Mouse (Mus musculus) embryonic facial prominence, embryonic 14.5 days (tissue): ENCODE data around the gene Snd1. TPM values are rescaled to one million over a fixed set of nuclear protein-coding genes. Genes with fewer than 3 reads are reported as not detected.
"Not testable (repeated sequence)": the region's sequence is repeated elsewhere in the genome, so short reads cannot be mapped to it uniquely, and the experiment has no call there.

Experiments used
- ATAC-seq: fragments of 200-750 bp; cut with Nextera tagmentation; 2 replicates; pipeline ENCODE4 v1.8.0; 2017; ENCODE audit warnings: low read depth, moderate number of reproducible peaks, moderate TSS enrichment
- DNase-seq: peaks from one replicate; pipeline ENCODE4 v3.0.0-alpha.2; 2015; ENCODE audit warnings: low spot score
- H3K27ac ChIP-seq: fragments of 300-500 bp; sonication (generic); replicated peaks from 2 replicates; pipeline ENCODE4 v1.5.1; 2014; ENCODE audit warnings: low read depth, mild to moderate bottlenecking, low read length, moderate library complexity
- H3K27me3 ChIP-seq: fragments of 300-500 bp; sonication (generic); replicated peaks from 2 replicates; pipeline ENCODE4 v1.6.1; 2014; ENCODE audit warnings: low read length; ENCODE audit not compliant: control insufficient read depth, insufficient read depth
- H3K36me3 ChIP-seq: fragments of 300-500 bp; sonication (generic); 2 replicates; pipeline ENCODE4 v1.6.1; 2014; ENCODE audit warnings: low read length, mixed read lengths; ENCODE audit not compliant: control insufficient read depth, insufficient read depth
- H3K4me1 ChIP-seq: fragments of 300-500 bp; sonication (generic); 2 replicates; pipeline ENCODE4 v1.6.1; 2014; ENCODE audit warnings: antibody characterized with exemption, low read length; ENCODE audit not compliant: control insufficient read depth, insufficient read depth
- H3K4me2 ChIP-seq: fragments of 300-500 bp; sonication (generic); 2 replicates; pipeline ENCODE4 v1.6.1; 2014; ENCODE audit warnings: low read depth, mild to moderate bottlenecking, low read length, moderate library complexity, mixed read lengths
- H3K4me3 ChIP-seq: fragments of 300-500 bp; sonication (generic); 2 replicates; pipeline ENCODE4 v1.5.1; 2014; ENCODE audit warnings: low read depth, mild to moderate bottlenecking, low read length
- H3K9ac ChIP-seq: fragments of 300-500 bp; sonication (generic); 2 replicates; pipeline ENCODE4 v1.6.1; 2014; ENCODE audit warnings: low read depth, mild to moderate bottlenecking, low read length, moderate library complexity, mixed read lengths
- H3K9me3 ChIP-seq: fragments of 300-500 bp; sonication (generic); 2 replicates; pipeline ENCODE4 v1.6.1; 2016; ENCODE audit warnings: low read length; ENCODE audit not compliant: control insufficient read depth
- WGBS: fragments of 180-500 bp; shearing (Covaris S2); extraction: QIAGEN DNeasy Blood & Tissue Kit; methylation state at CpG from one replicate; pipeline ENCODE4 v1.1.7; 2014; 5-methylcytosine and 5-hydroxymethylcytosine counted together
- polyA plus RNA-seq: library from polyadenylated mRNA; unstranded; fragments of >200 nt; fragmentation: Nextera tagmentation; extraction: Ambion mirVana; gene quantifications from 2 replicates; pipeline ENCODE4 v1.2.1, GENCODE M21; 2014

Snd1 gene
- polyA plus RNA-seq, 1 experiment from 2014 or later, result 111 TPM

- peaks cover 67% of the 10 kb centered on the region for H3K36me3 ChIP-seq
- ATAC-seq, result no peak
- no peaks in the 10 kb centered on the region for H3K9me3 ChIP-seq
- no peak overlapping the region for H3K9ac ChIP-seq
- no peak overlapping the region for H3K27ac ChIP-seq
- DNase-seq, result no peak
- no peaks in the 10 kb centered on the region for H3K27me3 ChIP-seq
- no peak overlapping the region for H3K4me2 ChIP-seq
- no peaks in the 10 kb centered on the region for H3K4me1 ChIP-seq
- WGBS, result 96% methylated on average over 1 of the region's 1 CpGs
- H3K4me3 ChIP-seq, result no peak overlapping the region
These were observed 42.1 kb downstream of the Snd1 start for GRCm38 (mm10) chr6:28517050-28517449.

DNA sequence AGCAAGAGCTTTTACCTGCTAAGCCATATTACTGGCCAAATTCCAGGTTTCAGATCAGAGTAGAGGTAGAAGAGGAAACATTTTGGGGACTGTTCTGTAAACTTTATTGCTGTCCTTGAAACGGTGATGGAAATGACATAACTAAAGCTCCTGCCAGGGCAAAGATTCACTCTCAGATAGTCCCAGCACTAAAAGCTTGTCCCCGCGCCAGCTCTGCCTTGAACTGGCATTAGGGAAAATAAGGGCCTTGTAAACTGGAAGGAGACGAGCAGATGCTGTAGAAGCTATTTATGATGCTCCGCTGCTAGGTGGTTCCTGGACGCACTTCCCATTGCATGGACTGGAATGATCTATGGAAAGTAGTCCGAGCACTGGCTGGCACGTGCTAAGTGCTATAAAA lies 44.5 kb downstream of the Snd1 start:
- DNase-seq, result no peak
- Histone ChIP-seq H3K9ac (no peak overlapping the region), H3K4me3 (no peak overlapping the region), H3K4me2 (no peak overlapping the region), H3K9me3 (no peaks in the 10 kb centered on the region), H3K27me3 (no peaks in the 10 kb centered on the region), H3K4me1 (no peaks in the 10 kb centered on the region), H3K36me3 (peaks cover 68% of the 10 kb centered on the region), H3K27ac (no peak overlapping the region)
- WGBS, result 97% methylated on average over 8 of the region's 8 CpGs
- no peak for ATAC-seq

- H3K4me3 ChIP-seq, H3K27me3 ChIP-seq, DNase-seq, H3K9me3 ChIP-seq, H3K27ac ChIP-seq, H3K9ac ChIP-seq, H3K4me1 ChIP-seq, ATAC-seq, H3K4me2 ChIP-seq: not testable (repeated sequence)
- H3K36me3 ChIP-seq, result peaks cover 76% of the 10 kb centered on the region
- WGBS, result 86% methylated on average over 5 of the region's 5 CpGs
These were observed 45.8 kb downstream of the Snd1 start for GRCm38 (mm10) chr6:28520787-28521186.

DNA sequence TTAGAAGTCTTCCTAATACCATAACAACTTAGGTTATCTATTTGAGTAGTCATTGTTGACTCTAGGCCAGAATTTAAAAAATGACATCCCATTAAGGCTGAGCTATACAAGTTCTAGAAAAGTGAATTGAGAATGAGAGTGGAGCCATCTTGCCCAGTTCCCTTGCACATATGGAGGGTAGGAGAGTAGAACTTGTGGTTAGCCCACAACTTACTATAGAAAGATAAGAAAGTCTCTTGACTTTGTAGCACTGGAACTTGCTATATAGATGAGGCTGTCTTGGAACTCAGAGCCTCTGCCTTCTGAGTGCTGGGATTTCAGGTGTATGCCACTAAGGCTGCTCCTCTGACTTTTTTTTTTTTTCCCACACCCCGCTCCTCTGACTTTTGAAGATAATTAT lies 46.5 kb downstream of the Snd1 start:
- Histone ChIP-seq H3K4me3 (no peak overlapping the region), H3K36me3 (peaks cover 77% of the 10 kb centered on the region), H3K4me2 (no peak overlapping the region), H3K9ac (no peak overlapping the region), H3K4me1 (no peaks in the 10 kb centered on the region), H3K27me3 (no peaks in the 10 kb centered on the region), H3K9me3 (no peaks in the 10 kb centered on the region), H3K27ac (no peak overlapping the region)
- DNase-seq (no peak), ATAC-seq (no peak)
- WGBS, result 92% methylated on average over 1 of the region's 1 CpGs

- Histone ChIP-seq H3K4me3 (no peak overlapping the region), H3K4me1 (no peaks in the 10 kb centered on the region), H3K9me3 (no peaks in the 10 kb centered on the region), H3K27ac (no peak overlapping the region), H3K27me3 (no peaks in the 10 kb centered on the region), H3K9ac (no peak overlapping the region), H3K36me3 (peaks cover 83% of the 10 kb centered on the region), H3K4me2 (no peak overlapping the region)
- DNase-seq (no peak), ATAC-seq (no peak)
- WGBS, result 74% methylated on average over 2 of the region's 2 CpGs
These were observed 50.6 kb downstream of the Snd1 start for GRCm38 (mm10) chr6:28525589-28525988.

DNA sequence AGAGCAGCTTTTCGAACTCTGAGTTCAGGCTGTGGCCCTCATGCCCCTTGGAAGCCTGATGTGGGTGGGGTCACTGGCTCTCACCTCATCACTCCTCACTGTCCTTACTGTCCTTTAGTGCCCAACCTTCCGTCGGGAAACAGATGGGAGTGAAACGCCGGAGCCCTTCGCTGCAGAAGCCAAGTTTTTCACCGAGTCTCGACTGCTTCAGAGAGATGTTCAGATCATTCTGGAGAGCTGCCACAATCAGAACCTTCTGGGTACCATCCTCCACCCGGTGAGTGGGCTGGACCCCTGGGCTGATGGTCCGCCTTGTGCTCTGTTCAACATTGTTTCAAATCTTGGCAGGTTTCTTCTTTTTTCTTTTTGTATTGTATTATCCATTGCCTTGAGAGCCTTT lies 52.5 kb downstream of the Snd1 start:
- DNase-seq (no peak), ATAC-seq (no peak)
- Histone ChIP-seq H3K36me3 (peaks cover 74% of the 10 kb centered on the region), H3K4me1 (no peaks in the 10 kb centered on the region), H3K9me3 (no peaks in the 10 kb centered on the region), H3K27me3 (no peaks in the 10 kb centered on the region), H3K4me3 (no peak overlapping the region), H3K9ac (no peak overlapping the region), H3K4me2 (no peak overlapping the region), H3K27ac (no peak overlapping the region)
- WGBS, result 93% methylated on average over 10 of the region's 10 CpGs

DNA sequence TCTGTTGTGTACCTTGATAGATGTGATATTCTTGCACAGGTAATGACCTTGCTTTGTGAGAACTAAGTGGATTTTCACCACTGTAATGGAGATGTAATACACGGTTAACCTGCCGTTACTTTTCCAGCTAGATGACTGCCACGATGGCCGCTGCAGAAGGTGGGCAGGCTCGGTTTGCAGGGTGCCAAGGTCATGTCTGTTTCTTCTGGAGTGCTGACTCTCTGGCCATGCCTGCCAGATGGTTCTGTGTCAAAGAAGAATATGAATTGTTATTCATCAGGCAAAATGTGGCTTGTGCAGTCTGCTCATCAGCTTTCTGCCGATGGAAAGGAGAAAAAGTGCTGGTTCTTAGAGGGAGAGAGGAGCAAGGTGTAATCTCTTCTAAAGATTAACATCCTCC lies 53.3 kb downstream of the Snd1 start:
- Histone ChIP-seq H3K9me3 (no peaks in the 10 kb centered on the region), H3K4me2 (no peak overlapping the region), H3K27ac (no peak overlapping the region), H3K36me3 (peaks cover 76% of the 10 kb centered on the region), H3K4me3 (no peak overlapping the region), H3K27me3 (no peaks in the 10 kb centered on the region), H3K9ac (no peak overlapping the region), H3K4me1 (no peaks in the 10 kb centered on the region)
- no peak for ATAC-seq
- WGBS, result 85% methylated on average over 6 of the region's 6 CpGs
- no peak for DNase-seq

DNA sequence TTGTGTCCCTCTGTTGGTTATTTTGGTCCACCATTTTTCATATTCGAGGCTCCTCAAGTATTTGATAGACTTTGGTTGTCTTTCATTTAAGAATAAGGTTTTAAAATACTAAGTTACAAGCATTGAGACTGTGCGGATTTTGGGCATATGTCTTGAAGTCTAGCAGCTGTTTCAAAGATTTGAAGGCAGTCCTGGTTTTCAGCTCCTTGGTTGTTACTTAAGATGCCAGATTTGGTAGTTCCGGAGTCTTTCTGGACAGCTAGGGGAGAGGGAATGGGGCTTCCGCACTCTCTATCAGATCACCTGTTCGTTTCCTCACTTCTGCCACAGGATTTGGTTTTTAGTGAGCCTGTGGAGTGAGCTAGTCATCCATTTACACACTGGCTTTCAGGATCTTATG lies 61.5 kb downstream of the Snd1 start:
- no peak for ATAC-seq
- Histone ChIP-seq H3K9ac (no peak overlapping the region), H3K9me3 (no peaks in the 10 kb centered on the region), H3K4me1 (no peaks in the 10 kb centered on the region), H3K36me3 (peaks cover 23% of the 10 kb centered on the region), H3K27ac (no peak overlapping the region), H3K4me3 (no peak overlapping the region), H3K4me2 (no peak overlapping the region), H3K27me3 (no peaks in the 10 kb centered on the region)
- no peak for DNase-seq
- 92% methylated on average over 5 of the region's 5 CpGs for WGBS

DNA sequence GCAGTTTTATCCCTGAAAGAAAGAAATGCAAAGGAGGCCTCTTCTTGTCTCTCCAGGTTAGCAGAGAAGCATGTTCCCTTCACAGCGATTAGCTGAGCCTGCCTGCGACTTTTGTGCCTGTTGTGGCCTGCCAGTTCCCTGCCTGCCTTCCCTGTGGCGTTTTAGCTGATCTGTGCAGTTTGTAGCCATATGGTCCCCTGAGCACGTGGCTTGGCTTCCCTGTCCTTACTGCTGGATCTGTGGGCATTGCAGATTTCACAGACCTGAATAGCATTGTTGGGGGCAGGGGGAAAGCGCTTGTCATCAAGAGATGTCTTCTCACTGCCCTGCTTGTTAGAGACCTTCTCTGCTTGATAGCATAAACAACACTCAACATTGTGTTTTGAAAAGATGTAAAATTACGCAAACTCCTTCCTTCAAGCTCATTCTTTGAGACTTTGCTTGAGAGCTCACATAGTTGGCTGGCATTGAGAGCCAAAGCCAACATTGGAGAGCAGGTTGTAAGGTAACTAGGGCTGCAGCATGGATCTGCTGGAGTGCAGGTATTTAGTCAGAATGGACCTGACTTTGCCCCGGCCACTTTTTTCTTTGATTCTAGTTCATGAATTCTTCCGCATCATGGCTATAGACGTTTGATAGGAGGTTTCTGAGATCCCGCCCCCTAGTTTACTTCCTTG lies 63.0 kb downstream of the Snd1 start:
- no peak overlapping the region for H3K4me2 ChIP-seq
- DNase-seq (peak; percentile 49), ATAC-seq (0 out of 2 replicates have a peak, but pooled peaks have one; percentile 22)
- H3K27ac ChIP-seq, result no peak overlapping the region
- H3K4me1 ChIP-seq, result no peaks in the 10 kb centered on the region
- no peak overlapping the region for H3K4me3 ChIP-seq
- 64% methylated on average over 10 of the region's 10 CpGs for WGBS
- peaks cover 16% of the 10 kb centered on the region for H3K36me3 ChIP-seq
- H3K9me3 ChIP-seq, result no peaks in the 10 kb centered on the region
- no peak overlapping the region for H3K9ac ChIP-seq
- H3K27me3 ChIP-seq, result no peaks in the 10 kb centered on the region
